Mouse (Mus musculus): ENCODE results near the gene Gmeb2. TPM values are rescaled to one million over a fixed set of nuclear protein-coding genes. Genes with fewer than 3 reads are reported as not detected.
"Not testable (repeated sequence)": the region's sequence is repeated elsewhere in the genome, so short reads cannot be mapped to it uniquely, and the experiment has no call there.

The Gmeb2 gene
- 13.0 and 14.4 TPM in 2 replicates for polyA plus RNA-seq (2016; fragmentation: Nextera tagmentation; extraction: Ambion mirVana)

GRCm38 (mm10) chr2:181287958-181288350 is at the start of gene Gmeb2:
TSS of gene Gmeb2 (minus strand) at chr2:181288035.
- under 1% methylated on average over 38 of the region's 38 CpGs for WGBS (ENCODE audit: insufficient replicate concordance)
- peak within 1 kb of the TSS; percentile 75 for H3K4me2 ChIP-seq

GRCm38 (mm10) chr2:181334023-181334422 is 46.2 kb upstream of the Gmeb2 start:
- H3K4me1 ChIP-seq, result no peaks in the 10 kb centered on the region
- no peaks in the 10 kb centered on the region for H3K27me3 ChIP-seq (replicated peaks)
- H3K27ac ChIP-seq, result no peak overlapping the region
- WGBS (ENCODE audit: insufficient replicate concordance), result 47% methylated on average over 3 of the region's 3 CpGs
- H3K36me3 ChIP-seq, result peaks cover 90% of the 10 kb centered on the region
- H3K9ac ChIP-seq, result no peak overlapping the region
- no peak overlapping the region for H3K4me3 ChIP-seq
- peak; percentile 58; the same call in 1 of the 2 replicates for ATAC-seq
- no peak overlapping the region for H3K4me2 ChIP-seq
- H3K9me3 ChIP-seq (replicated peaks), result no peaks in the 10 kb centered on the region

More at GRCm38 (mm10) chr2:181287958-181288350, at the start of gene Gmeb2:
- Histone ChIP-seq H3K4me3 (peak within 1 kb of the TSS; percentile 81), H3K4me1 (peaks cover 37% of the 10 kb centered on the region), H3K36me3 (peaks cover 29% of the 10 kb centered on the region), H3K9ac (peak within 1 kb of the TSS; percentile 88), H3K27ac (peak within 1 kb of the TSS; percentile 95)
- H3K9me3 ChIP-seq (replicated peaks); H3K27me3 ChIP-seq (replicated peaks): not testable (repeated sequence)
- ATAC-seq, result peak; percentile 95

- Histone ChIP-seq H3K4me3 (no peak overlapping the region), H3K4me2 (no peak overlapping the region), H3K4me1 (no peaks in the 10 kb centered on the region), H3K27me3 (replicated peaks) (no peaks in the 10 kb centered on the region), H3K27ac (no peak overlapping the region), H3K9ac (no peak overlapping the region), H3K36me3 (peaks cover 91% of the 10 kb centered on the region), H3K9me3 (replicated peaks) (no peaks in the 10 kb centered on the region)
- ATAC-seq, result no peak
Measured at GRCm38 (mm10) chr2:181332542-181332941, 44.7 kb upstream of the Gmeb2 start.

- Histone ChIP-seq H3K4me3 (no peak overlapping the region), H3K4me2 (no peak overlapping the region), H3K27me3 (replicated peaks) (no peaks in the 10 kb centered on the region), H3K27ac (no peak overlapping the region), H3K9me3 (replicated peaks) (no peaks in the 10 kb centered on the region), H3K4me1 (0 out of 2 replicates have a peak, but pooled peaks cover under 1% of the 10 kb centered on the region), H3K9ac (no peak overlapping the region), H3K36me3 (peaks cover 96% of the 10 kb centered on the region)
- WGBS (ENCODE audit: insufficient replicate concordance), result 79% methylated on average over 2 of the region's 2 CpGs
- ATAC-seq, result no peak
Measured at GRCm38 (mm10) chr2:181326098-181326497, 38.3 kb upstream of the Gmeb2 start.

GRCm38 (mm10) chr2:181322136-181322535 is 34.3 kb upstream of the Gmeb2 start:
- ATAC-seq, result no peak
- H3K36me3 ChIP-seq, result peaks cover 57% of the 10 kb centered on the region

GRCm38 (mm10) chr2:181320103-181320499 is 32.3 kb upstream of the Gmeb2 start:
- ATAC-seq, result peak; percentile 9; the same call in 1 of the 2 replicates
- Histone ChIP-seq H3K9ac (peak overlapping the region; percentile 74), H3K4me1 (peaks cover 18% of the 10 kb centered on the region), H3K27ac (peak overlapping the region; percentile 93), H3K9me3 (replicated peaks) (no peaks in the 10 kb centered on the region), H3K36me3 (peaks cover 36% of the 10 kb centered on the region), H3K4me3 (peak overlapping the region; percentile 72), H3K4me2 (peak overlapping the region; percentile 71), H3K27me3 (replicated peaks) (peaks cover 34% of the 10 kb centered on the region)
- WGBS (ENCODE audit: insufficient replicate concordance), result 9% methylated on average over 7 of the region's 7 CpGs

More at GRCm38 (mm10) chr2:181322136-181322535, 34.3 kb upstream of the Gmeb2 start:
- 77% methylated on average over 5 of the region's 5 CpGs for WGBS (ENCODE audit: insufficient replicate concordance)
- peaks cover 13% of the 10 kb centered on the region; the same call in 1 of the 2 replicates for H3K27me3 ChIP-seq (replicated peaks)
- no peak overlapping the region for H3K4me3 ChIP-seq
- H3K9ac ChIP-seq, result no peak overlapping the region
- H3K27ac ChIP-seq, result no peak overlapping the region
- H3K9me3 ChIP-seq (replicated peaks), result no peaks in the 10 kb centered on the region
- H3K4me2 ChIP-seq, result no peak overlapping the region
- peaks cover 18% of the 10 kb centered on the region for H3K4me1 ChIP-seq

GRCm38 (mm10) chr2:181319248-181320102 is 31.6 kb upstream of the Gmeb2 start, which contains the start of gene Rtel1:
TSS of gene Rtel1 (plus strand) at chr2:181319739.
- H3K27me3 ChIP-seq (replicated peaks), result peaks cover 40% of the 10 kb centered on the region
- peaks cover 18% of the 10 kb centered on the region for H3K4me1 ChIP-seq
- peak; percentile 93 for ATAC-seq
- H3K9ac ChIP-seq, result peak within 1 kb of the TSS; percentile 74
- 5% methylated on average over 40 of the region's 40 CpGs for WGBS (ENCODE audit: insufficient replicate concordance)
- peaks cover 30% of the 10 kb centered on the region for H3K36me3 ChIP-seq
- H3K4me2 ChIP-seq, result peak within 1 kb of the TSS; percentile 71
- H3K27ac ChIP-seq, result peak within 1 kb of the TSS; percentile 93
- H3K9me3 ChIP-seq (replicated peaks), result no peaks in the 10 kb centered on the region
- peak within 1 kb of the TSS; percentile 72 for H3K4me3 ChIP-seq

- ATAC-seq, result no peak
- Histone ChIP-seq H3K36me3 (no peaks in the 10 kb centered on the region), H3K4me1 (peaks cover 12% of the 10 kb centered on the region), H3K4me3 (peak within 1 kb of the TSS; percentile 16), H3K4me2 (peak within 1 kb of the TSS; percentile 38), H3K9me3 (replicated peaks) (no peaks in the 10 kb centered on the region), H3K27ac (no peak within 1 kb of the TSS), H3K27me3 (replicated peaks) (peaks cover 85% of the 10 kb centered on the region), H3K9ac (no peak within 1 kb of the TSS)
- WGBS (ENCODE audit: insufficient replicate concordance), result 7% methylated on average over 23 of the region's 23 CpGs
Measured at GRCm38 (mm10) chr2:181314080-181314810, 26.4 kb upstream of the Gmeb2 start, which contains the start of gene Stmn3. TSS of gene Stmn3 (minus strand) at chr2:181314500.

- Histone ChIP-seq H3K4me2 (peak overlapping the region; percentile 38), H3K4me1 (peaks cover 8% of the 10 kb centered on the region), H3K27ac (no peak overlapping the region), H3K27me3 (replicated peaks) (peaks cover 88% of the 10 kb centered on the region), H3K36me3 (no peaks in the 10 kb centered on the region), H3K4me3 (peak overlapping the region; percentile 16), H3K9me3 (replicated peaks) (no peaks in the 10 kb centered on the region), H3K9ac (no peak overlapping the region)
- peak; percentile 27; the same call in 1 of the 2 replicates for ATAC-seq
- WGBS (ENCODE audit: insufficient replicate concordance), result 8% methylated on average over 35 of the region's 35 CpGs
Measured at GRCm38 (mm10) chr2:181313344-181314079, 25.7 kb upstream of the Gmeb2 start.

- H3K4me1 ChIP-seq, result peaks cover 8% of the 10 kb centered on the region
- WGBS (ENCODE audit: insufficient replicate concordance), result 14% methylated on average over 5 of the region's 5 CpGs
- no peak overlapping the region for H3K27ac ChIP-seq
- H3K4me3 ChIP-seq, result no peak overlapping the region
- H3K36me3 ChIP-seq, result no peaks in the 10 kb centered on the region
- no peaks in the 10 kb centered on the region for H3K9me3 ChIP-seq (replicated peaks)
- H3K4me2 ChIP-seq, result no peak overlapping the region
- H3K27me3 ChIP-seq (replicated peaks), result peaks cover 88% of the 10 kb centered on the region
- no peak overlapping the region for H3K9ac ChIP-seq
- peak; percentile 8; the same call in 1 of the 2 replicates for ATAC-seq
Measured at GRCm38 (mm10) chr2:181313006-181313343, 25.1 kb upstream of the Gmeb2 start.

GRCm38 (mm10) chr2:181312435-181312834 is 24.6 kb upstream of the Gmeb2 start:
- no peak overlapping the region for H3K9ac ChIP-seq
- no peak overlapping the region for H3K4me2 ChIP-seq
- H3K27ac ChIP-seq, result no peak overlapping the region
- H3K9me3 ChIP-seq (replicated peaks), result no peaks in the 10 kb centered on the region
- peaks cover 93% of the 10 kb centered on the region for H3K27me3 ChIP-seq (replicated peaks)
- WGBS (ENCODE audit: insufficient replicate concordance), result 55% methylated on average over 3 of the region's 3 CpGs
- no peak overlapping the region for H3K4me3 ChIP-seq
- no peak for ATAC-seq
- no peaks in the 10 kb centered on the region for H3K36me3 ChIP-seq
- peaks cover 8% of the 10 kb centered on the region for H3K4me1 ChIP-seq

Data from liver, embryonic 12.5 days (tissue).